Mouse (Mus musculus) MN1 (cell line): ENCODE data around the gene Rnf133.

Source experiments
- DNase-seq: peaks from one replicate; pipeline ENCODE4 v3.0.0-alpha.2; 2016; ENCODE audit warnings: low spot score

Rnf133 gene

GRCm38 (mm10) chr6:23650205-23650604, at the start of gene Rnf133:
TSS of gene Rnf133 (minus strand) at chr6:23650305.
- no peak for DNase-seq

DNA sequence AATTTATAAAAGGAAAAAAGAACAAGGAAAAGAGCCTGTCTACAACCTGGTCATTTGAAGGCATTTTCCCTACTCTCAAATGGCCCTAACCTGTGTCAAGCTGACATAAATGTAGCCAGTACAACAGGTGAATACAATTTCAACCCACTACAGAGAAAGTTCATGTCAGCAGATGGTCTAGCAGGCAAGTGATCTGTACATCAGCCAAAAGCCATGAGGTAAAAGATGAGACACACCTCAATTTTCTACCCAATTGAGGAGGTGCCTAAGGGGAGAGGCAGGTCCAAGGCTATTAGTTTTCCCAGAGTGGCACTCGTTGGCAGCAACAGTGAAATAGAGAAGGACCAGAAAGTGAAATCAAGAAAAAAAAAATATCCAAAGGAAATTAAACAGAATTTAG, 28.1 kb upstream of the Rnf133 start:
- DNase-seq = no peak

DNA sequence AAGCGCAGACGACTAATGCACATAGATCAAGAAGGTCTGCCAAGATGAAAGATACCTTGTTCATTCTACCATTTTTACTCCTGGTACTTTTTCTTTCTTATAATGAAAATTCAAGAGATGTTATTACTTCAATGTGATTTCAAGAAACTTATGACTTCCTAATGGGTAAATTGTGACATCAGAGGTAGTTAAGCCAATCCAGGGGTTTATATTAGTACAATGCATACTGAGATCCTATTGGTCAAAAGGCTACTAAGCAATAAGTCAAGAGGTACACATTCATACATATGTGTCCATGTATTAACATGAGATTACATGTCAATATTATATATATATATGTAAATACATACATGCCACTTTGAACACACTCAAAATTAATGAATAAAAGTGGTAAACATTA, 4.9 kb upstream of the Rnf133 start, which contains the start of gene Rnf148:
TSS of gene Rnf148 (minus strand) at position 101 of the 400 bp plus-strand sequence.
- DNase-seq = no peak

DNA sequence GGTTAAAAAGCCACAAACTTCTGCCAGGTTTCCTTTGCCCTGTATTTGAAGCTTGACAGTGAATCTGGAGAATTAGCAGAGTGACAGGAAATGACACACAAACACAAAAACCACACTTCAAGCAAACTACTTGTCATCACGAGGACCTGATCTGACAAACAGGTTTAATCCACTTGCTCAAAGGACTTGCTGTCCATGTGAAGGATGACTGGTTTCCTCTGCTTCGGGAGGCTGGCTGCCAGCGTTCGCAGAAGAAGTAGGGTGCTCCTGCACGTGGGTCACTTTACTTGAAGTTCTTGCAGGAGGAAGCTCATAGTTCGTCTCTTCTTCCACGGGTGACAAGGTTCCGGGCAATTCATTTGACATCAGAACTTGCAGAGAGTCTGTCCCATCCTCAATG, 1.4 kb downstream of the Rnf133 start:
- DNase-seq = no peak

GRCm38 (mm10) chr6:23647627-23648247, 2.4 kb downstream of the Rnf133 start:
- no peak for DNase-seq

DNA sequence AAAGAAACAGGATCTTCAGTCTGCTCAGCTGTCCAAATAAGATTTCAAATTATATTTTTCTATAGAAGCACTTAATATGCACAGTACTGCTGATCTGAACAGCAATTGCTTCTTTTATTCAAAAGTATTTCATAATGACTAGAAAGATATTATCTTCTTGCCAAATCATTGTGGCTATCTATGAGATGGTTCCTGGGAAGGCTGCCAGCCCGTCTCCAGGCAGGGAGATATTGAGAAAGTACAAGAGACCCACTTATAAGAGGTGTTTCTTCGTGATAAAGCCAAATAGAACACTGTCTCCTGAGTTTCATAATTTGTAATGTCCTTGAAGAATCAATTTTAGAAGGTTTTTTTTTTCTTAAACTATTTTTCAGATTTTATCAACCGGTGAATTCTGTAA, 13.0 kb downstream of the Rnf133 start:
- DNase-seq = no peak

DNA sequence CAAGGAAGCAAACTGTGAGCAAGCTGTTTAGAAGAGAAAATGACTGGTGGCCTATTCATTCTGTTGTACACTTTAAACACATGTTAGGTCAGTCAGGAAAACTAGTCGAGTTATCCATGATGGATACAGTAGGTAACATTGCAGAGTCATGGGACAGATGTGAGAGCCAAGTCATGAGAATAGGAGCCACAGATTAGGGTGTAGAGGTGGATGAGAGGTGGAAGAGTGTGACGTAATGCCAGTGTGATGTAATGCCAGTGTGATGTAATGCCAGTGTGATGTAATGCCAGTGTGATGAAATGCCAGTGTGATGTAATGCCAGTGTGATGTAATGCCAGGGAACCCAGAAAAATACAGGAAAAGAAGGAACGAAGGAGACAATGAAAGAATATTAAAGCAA, 14.9 kb downstream of the Rnf133 start:
- DNase-seq = no peak

- no peak for DNase-seq
Measured at GRCm38 (mm10) chr6:23634016-23634415, 16.1 kb downstream of the Rnf133 start.

- DNase-seq = no peak
Measured at GRCm38 (mm10) chr6:23630465-23630864, 19.6 kb downstream of the Rnf133 start.
